Mouse (Mus musculus): Measurements from ENCODE around the gene Spaca6. TPM values are rescaled to one million over a fixed set of nuclear protein-coding genes. Genes with fewer than 3 reads are reported as not detected.
"Not testable (repeated sequence)": the region's sequence is repeated elsewhere in the genome, so short reads cannot be mapped to it uniquely, and the experiment has no call there.

Spaca6 gene
- total RNA-seq, 2 experiments from 2014 or later: 36.1 to 38.8 TPM

DNA sequence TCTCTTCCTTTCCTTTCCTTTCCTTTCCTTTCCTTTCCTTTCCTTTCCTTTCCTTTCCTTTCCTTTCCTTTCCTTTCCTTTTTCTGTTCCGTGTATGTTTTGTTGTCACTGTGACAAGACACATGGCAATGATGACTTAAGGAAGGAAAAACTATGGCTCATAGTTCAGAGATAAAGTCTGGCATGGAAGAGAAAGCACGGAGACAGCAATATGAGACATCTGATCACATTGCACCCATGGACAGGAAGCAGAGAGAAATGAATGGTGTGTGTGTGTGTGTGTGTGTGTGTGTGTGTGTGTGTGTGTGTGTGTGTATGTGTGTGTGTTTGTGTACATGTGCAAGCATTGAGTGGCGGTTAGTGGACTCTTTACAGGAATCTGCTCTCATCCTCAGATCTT, 17.6 kb downstream of the Spaca6 start:
- not testable (repeated sequence) for DNase-seq

GRCm38 (mm10) chr17:17845187-17846027, 18.4 kb downstream of the Spaca6 start:
- no peak for DNase-seq

DNA sequence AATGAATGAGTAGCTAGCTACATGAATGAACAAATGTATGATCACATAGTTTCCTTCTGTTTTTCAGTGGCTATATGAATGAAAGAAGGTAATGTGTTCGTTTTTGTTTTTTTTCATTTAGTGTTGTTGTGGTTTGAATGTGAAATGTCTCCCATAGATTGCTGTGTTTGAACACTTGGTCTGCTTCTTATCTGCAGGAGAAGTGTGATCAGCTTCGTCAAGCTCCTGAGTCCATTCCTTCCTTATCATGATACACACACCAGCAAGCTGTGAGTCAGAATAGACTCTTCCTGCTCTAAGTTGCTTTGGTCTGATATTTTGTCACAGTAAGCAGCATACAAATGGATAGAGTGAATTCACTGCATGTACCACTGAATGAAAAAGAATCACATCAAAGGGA, 22.0 kb downstream of the Spaca6 start:
- DNase-seq: no peak

DNA sequence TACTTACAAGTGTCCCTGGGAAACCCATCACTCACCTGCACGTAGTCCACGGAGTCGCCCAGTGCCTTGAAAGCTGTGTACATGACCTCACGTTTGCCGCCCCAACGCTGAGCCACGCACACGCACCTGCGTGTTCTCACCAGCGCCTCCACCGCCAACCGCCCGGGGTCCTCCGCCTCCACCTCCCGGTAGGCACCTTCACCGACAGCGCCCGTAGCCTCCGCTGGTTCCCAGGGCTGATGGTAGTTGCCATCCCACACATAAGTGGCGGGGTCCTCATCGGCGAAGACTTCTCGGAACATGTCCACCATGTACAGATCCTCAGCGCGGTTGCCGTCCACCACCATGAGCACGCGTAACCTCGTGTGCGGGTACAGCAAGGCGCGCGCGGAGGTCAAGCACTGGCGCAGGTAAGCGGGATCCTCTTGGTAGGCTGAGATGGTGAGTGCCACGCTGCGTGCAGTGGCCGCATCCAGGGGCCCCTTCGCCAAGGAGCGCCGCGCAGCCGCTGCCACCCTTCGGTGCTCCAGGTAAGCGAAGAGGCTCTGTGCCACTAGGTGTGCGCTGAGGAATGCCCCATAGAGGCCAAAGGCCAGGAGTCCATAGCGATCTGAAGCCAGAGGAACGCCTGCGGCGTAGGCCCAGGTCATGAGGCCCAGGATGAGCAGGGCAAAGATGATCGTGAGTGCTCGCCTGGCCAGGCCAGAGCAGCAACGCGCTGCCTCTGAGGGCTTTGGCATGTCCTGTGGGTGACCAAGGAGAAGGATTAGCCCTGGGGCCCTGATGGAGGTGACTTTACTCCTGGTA, 23.2 kb downstream of the Spaca6 start:
- DNase-seq: no peak

DNA sequence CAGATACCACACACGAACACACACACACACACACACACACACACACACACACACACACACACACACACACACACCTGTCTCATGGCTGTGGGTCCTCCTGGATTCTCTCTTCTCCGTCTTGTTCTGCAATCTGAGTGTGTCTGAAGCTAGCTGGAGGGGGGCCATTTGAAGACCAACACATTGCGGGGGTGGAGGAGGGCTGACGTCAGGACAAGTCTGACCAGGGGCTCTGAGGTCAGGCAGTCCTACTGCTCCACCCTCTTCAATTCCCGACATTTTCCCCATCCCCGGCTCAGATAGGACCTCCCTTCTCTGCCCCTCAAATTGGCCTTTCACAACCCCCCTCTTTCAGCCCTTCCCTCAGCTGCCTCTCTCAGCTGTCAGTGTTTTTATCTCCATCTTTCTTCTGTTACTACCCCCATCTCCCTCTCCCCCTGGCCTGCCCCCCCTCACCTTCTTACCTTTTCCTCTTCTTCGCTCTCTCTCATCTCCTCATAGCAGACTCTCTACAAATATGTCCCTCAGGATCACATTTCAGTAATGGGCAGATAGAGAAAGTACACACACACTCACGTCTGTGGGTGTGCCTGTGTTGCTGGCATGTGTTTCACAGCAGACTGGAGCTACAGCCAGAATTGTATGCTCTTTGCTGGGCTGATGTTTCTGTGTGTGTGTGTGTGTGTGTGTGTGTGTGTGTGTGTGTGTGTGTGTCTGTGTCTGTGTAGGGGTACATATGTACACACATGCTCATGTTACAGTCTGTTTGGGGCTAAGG, 28.3 kb downstream of the Spaca6 start, which contains the start of gene Has1:
Has1 (minus strand) TSS at position 142 of the 775 bp plus-strand sequence.
- no peak for DNase-seq

DNA sequence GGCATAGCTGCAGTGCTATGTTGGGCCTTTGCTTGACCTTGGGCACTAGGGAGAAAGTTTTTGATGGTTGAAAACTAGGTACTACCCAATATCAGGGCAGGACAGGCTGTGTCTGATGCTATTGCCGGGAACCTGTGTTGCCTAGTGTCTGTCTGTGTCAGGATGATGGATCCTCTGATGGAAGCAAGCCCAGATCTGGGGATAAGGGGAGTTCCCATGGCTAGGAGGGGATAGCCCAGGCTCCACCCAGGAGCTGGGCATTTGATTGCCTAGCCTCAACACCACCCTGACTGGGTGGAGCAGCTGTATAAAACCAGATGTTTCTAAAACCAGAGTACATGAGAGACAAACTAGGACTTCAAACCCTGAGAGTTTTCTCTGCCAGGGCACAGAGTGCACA, 29.7 kb downstream of the Spaca6 start:
- no peak for DNase-seq

- DNase-seq: no peak
These were observed 30.5 kb downstream of the Spaca6 start for GRCm38 (mm10) chr17:17857446-17857845.

DNA sequence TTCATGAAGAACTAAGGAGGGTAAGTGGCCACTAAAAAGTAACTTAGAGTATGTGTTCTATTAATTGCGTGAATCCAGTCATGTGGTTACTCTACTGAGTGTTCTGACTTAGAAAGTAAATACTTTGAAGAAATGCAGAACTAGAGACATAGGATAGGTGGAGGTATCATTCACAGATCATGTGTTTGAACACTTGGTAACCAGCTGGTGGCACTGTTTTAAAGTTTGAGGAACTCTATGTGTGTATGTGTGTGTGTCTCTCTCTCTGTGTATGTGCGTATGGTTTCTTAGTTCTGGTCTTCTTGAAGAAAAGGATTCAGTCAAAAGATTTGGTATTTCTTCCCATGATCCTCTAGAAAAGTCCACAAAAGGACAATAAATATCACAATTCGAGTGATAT, 33.2 kb downstream of the Spaca6 start:
- DNase-seq: no peak

GRCm38 (mm10) chr17:17862360-17862759, 35.4 kb downstream of the Spaca6 start:
- DNase-seq: peak; percentile 26

DNA sequence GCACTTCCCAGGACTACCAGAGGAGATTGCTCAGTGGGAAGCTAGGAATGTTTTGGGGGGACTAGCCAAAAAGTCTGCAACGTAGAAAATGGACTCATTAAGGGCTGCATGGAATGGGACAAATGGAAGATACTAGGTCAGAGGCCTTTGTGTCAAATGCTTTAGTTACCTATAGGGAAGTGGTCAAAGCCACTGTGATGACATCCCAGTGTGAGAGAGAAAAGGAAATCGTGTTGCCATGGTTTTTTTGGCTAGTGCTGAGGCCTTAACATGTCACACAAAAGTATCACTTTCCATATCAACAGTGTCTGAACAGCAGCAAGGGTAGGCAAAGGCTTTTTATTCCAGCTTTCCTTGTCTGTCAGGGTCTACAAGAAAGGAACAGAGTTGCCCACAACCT, 38.2 kb downstream of the Spaca6 start:
- no peak for DNase-seq

DNA sequence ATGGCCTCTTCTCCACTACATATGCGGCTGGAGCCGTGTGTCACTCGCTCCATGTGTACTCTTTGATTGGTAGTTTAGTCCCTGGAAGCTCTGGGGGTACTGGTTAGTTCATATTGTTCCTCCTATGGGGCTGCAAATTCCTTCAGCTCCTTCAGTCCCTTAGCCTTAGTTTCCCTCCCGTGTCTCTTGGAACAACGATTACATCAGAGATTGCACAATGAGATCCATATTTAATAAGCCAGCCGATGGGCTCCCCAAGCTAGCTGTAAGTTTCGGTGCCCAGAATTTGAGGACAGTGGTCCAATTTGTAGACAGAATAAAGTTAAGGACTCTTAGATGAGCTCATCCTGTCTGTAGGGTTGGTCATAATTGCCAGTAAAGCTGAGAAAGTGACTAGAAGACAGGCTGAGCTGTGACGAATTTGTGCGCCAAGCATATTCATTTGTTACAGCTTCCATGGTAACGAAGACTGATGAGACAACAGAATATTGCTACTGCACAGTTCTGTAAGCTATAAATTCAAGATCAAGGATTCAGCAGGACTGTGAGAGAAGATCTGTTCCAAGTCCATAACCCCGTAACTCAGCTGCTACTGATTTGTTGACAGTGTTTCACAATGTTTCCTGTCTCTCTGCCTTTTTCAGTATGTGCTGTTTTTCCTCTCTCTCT, 40.0 kb downstream of the Spaca6 start:
- no peak for DNase-seq

DNA sequence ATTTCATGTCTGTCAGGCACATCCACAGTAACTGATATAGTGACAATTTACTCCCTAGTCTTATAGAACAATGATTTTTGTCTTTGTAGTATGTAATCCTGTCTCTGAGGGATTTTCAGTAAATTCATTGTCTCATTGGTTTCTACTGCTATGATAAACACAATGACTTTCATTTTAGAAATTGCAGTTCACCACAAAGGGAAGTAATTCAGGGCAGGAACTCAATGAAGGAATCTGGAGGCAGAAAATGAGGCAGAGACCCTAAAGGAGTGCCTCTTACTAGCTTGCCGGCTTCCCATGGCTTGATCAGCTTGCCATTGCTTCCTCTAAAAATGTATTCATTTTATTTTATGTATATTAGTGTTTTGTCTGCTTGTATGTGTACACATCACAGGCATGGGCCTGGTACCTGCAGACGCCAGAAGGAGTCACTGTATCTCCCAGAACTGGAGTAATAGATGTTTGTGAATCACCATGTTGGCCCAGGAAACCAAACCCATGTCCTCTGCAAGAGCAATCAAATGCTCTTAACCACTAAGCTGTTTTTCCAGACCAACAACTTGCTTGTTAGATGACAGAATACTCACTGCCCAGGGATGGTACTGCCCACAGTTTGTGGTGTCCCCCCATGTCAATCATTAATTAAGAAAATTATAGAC, 44.1 kb downstream of the Spaca6 start:
- DNase-seq: no peak

DNA sequence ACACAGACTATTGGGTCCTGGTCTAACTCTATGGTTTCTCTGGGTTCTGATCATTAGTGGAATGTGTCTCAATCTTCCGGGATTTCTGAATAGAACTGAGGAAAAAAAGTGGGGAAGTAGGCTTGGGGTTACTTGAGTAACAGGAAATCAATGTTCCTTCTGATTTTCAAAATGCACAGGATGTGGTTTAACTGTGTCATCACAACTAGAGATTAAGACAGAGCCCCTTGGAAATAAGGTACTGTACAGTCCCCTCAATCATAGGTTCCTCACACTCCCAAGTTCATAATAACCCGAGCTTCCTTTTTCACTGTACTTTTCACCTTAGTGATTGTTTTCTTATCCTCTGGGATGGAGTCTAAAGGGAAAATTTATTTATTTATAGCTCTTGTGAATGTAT, 44.7 kb downstream of the Spaca6 start:
- no peak for DNase-seq

- DNase-seq: no peak
These were observed 52.4 kb downstream of the Spaca6 start for GRCm38 (mm10) chr17:17879347-17879746.

GRCm38 (mm10) chr17:17882672-17883071, 55.7 kb downstream of the Spaca6 start:
- no peak for DNase-seq

DNA sequence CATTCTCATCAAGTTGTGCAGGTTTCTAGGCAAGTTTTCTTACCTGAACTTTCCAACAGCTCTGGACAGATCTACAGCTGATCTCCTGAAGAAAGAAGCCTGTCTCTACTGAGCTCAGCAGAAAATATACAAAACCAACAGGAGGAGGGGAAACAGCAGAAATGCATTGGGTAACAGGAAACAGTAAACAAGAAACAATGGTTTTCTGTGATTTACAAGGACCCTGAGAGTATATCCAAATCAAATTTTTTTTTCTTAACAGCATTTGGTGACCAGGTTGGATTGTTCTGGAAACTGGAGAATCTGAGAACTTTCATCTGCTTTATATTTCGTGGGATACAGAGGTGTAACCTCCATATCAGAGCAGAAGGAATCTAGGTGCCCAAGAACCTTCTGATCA, 56.9 kb downstream of the Spaca6 start, which contains the start of gene Fpr1:
Fpr1 (minus strand) TSS at position 101 of the 400 bp plus-strand sequence.
- no peak for DNase-seq

DNA sequence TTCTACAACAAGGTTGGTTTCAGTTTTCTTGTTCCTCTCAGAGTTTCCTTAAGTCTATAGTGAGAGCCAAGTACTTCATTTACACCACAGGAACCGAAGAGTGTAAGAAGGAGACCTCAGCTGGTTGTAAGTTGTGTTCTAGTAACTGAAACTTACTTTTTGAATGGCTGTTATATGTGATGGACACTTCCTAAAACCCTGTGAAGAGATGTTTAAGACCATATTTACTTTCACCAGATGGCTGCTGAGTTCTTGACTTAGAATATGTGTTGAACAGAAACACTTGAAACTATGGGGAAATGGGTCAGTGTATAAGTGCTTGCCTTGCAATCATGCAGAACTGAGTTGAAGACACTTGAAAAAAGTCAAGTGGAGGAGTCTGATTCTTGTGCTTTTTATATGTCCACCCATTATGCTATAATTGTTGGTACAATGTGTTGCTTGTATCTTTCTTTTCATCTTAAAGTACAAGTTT, 60.9 kb downstream of the Spaca6 start, which contains the start of the genes Fpr2 and Fpr3:
Fpr2 (plus strand) TSS at position 51 of the 475 bp plus-strand sequence.
Fpr3 (plus strand) TSS at position 79 of the 475 bp plus-strand sequence.
- DNase-seq: no peak

GRCm38 (mm10) chr17:17889732-17890425, 62.9 kb downstream of the Spaca6 start:
- DNase-seq: no peak

All from heart, postnatal 4 days (tissue).